Mouse (Mus musculus) pancreas, adult 10 weeks (tissue): Measurements from ENCODE around the gene C1qa. TPM values are rescaled to one million over a fixed set of nuclear protein-coding genes. Genes with fewer than 3 reads are reported as not detected.

ENCODE experiments used
- polyA plus RNA-seq: library from polyadenylated mRNA; stranded (reverse); fragments of 350-450 nt; fragmentation: Illumina TruSeq; extraction: RNeasy Lipid Tissue Mini Kit (QIAGEN cat#74804); gene quantifications from one replicate; pipeline ENCODE4 v1.2.3, GENCODE M21; 2015; ENCODE audit warnings: low read depth, low replicate concordance; ENCODE audit not compliant: insufficient read depth

The C1qa gene
- 44.7 TPM for polyA plus RNA-seq

DNA sequence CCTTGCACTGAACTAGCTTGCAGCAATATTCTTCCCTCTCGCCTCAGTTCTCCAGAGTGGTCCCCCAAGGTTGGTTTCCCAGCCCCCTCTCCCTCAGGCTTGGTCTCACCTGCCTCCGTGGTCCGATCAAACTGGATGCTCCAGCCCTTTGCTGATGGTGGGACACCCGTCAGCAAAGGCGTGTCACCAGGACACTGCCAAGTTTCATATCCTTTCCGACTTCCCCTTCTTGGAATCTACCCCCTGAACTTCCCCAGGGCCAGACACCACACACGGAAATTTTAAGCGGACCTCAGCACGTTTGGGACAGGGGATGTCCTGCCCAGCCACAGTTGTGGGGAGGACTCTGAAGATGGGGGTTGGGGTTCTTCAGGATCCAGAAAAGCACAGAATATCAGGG lies at the start of gene C1qa:
Gene C1qa (minus strand): TSS at position 167 of the 400 bp plus-strand sequence.

GRCm38 (mm10) chr4:136892811-136893210 lies 5.8 kb downstream of the C1qa start, which contains the start of gene C1qc:
Gene C1qc (minus strand): TSS chr4:136893065.

GRCm38 (mm10) chr4:136886101-136886500 lies 12.5 kb downstream of the C1qa start, which contains the start of gene C1qb:
Gene C1qb (minus strand): TSS chr4:136886187.

Other genes with a start within 250 kb of the C1qa start
- gene Ephb2, start 62.8 kb downstream of the C1qa start, polyA plus RNA-seq = 0.90 TPM
- 38.1 TPM for gene C1qb, start 12.6 kb downstream of the C1qa start, polyA plus RNA-seq
- gene C1qc, start 5.7 kb downstream of the C1qa start, polyA plus RNA-seq = 37.1 TPM
- gene Epha8, start 58.0 kb upstream of the C1qa start, polyA plus RNA-seq = not detected
- 3.8 TPM for gene Zbtb40, start 150.0 kb upstream of the C1qa start, polyA plus RNA-seq